Mouse (Mus musculus): ENCODE results near the gene Ovca2. TPM values are rescaled to one million over a fixed set of nuclear protein-coding genes. Genes with fewer than 3 reads are reported as not detected.

Ovca2 gene
- total RNA-seq, 2 experiments from 2014 or later: 16.0 to 17.4 TPM

GRCm38 (mm10) chr11:75156416-75156815, 22.2 kb downstream of the Ovca2 start:
- no peak for DNase-seq (ENCODE audit: low spot score in 2 of 2)

- DNase-seq (ENCODE audit: low spot score in 2 of 2): no peak
Measured at GRCm38 (mm10) chr11:75155985-75156384, 22.6 kb downstream of the Ovca2 start.

DNA sequence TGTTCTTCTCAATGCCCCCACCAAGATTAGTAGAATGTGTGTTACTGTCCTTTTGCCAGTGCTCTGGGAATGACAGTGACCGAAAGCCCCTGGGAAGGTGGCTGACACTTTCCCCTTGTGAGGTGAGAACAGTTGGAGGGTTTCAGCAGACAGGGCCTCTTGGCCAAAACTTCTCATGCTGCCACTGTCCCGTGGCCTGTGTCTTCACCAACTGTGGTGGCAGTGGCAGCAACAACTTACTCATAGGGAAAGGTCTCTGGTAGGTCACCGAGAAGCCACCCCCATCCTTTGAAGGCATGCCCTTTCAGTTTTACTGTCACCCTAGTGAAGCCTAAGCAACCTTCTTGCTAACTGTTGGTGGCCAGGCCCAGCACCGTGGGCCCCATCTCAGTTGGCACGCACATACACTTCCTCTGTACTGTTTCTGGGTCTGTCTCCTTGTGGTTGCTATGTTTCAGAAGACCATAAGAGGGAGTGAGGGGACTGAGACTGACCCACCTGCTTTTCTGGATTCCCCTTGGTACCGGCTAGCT, 24.5 kb downstream of the Ovca2 start:
- no peak for DNase-seq (ENCODE audit: low spot score in 2 of 2)

GRCm38 (mm10) chr11:75152603-75153557, 25.8 kb downstream of the Ovca2 start:
- DNase-seq (ENCODE audit: low spot score in 2 of 2): no peak

- DNase-seq (ENCODE audit: low spot score in 2 of 2): no peak
Measured at GRCm38 (mm10) chr11:75150346-75150745, 28.3 kb downstream of the Ovca2 start.

GRCm38 (mm10) chr11:75148332-75149035, 30.2 kb downstream of the Ovca2 start:
- DNase-seq (ENCODE audit: low spot score in 2 of 2): no peak

DNA sequence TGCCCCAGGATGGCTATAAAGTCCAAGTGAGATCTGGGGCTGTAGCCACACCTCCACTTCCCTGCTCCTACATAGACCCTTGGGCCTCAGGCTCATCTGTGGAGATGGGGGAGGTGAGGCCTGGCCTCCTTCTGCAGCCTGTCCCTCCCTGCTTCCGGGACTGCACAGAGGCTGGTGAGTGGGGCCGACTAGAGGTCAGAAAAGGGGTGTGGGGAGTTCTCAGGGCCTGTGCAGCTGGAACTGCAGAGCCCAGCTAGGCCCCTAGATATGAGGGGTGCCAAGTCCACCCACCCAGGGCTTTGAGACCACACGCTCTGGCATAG, 30.8 kb downstream of the Ovca2 start:
- no peak for DNase-seq (ENCODE audit: low spot score in 2 of 2)

DNA sequence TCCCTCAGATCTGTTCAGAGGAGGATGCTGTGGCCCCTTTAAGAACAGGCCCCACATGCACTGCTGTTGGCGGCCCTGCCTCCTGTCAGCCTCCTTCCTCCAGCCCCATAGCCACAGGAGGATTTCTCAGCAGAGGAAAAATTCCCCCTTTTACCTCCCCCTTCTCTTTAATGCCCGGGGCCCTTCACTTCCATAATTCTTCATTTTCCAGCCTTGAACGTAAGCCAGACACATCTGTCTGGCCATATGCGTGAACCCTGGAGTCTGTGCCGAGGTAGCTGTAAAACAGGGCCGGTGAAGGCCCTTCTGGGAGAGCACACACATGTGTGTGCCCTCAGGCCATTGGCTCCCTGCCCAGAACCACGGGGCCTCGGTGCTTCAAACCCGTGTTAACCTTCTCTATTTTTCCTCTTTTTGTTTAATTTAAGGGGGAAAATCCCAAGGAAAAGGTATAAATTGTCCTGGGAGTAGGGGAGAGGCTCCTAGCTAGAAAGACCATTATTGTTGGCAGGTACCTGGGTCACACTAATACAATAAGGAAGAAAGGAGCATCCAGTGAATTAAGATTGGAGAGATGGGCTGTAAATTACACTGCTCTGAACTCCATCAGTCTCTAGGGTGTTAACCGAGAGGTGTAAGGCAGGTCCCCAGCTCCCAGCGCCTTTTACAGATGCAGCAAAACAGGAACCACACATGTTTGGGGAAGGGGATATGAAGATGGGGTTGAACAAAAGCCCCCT, 31.4 kb downstream of the Ovca2 start:
- no peak for DNase-seq (ENCODE audit: low spot score in 2 of 2)

- DNase-seq (ENCODE audit: low spot score in 2 of 2): no peak
Measured at GRCm38 (mm10) chr11:75145841-75146240, 32.8 kb downstream of the Ovca2 start.

DNA sequence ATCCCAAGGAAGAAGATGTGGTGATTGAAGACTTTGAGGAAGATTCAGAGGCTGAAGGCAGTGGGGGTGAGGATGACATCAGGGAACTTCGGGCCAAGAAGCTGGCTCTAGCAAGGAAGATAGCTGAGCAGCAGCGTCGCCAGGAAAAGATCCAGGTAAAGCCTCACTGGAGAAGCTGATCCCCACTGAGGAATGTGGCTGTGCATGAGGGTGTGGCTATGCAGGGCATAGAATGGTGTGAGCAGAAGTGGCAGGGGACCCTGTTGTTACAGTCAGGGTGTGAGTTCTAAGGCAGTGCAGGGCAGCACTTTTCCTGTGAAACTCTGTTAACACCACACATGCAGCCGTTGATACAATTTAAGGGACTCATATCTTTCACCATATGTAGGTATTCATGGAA, 35.9 kb downstream of the Ovca2 start:
- DNase-seq (ENCODE audit: low spot score in 2 of 2): no peak

- DNase-seq (ENCODE audit: low spot score in 2 of 2): no peak
Measured at GRCm38 (mm10) chr11:75141913-75142312, 36.7 kb downstream of the Ovca2 start.

DNA sequence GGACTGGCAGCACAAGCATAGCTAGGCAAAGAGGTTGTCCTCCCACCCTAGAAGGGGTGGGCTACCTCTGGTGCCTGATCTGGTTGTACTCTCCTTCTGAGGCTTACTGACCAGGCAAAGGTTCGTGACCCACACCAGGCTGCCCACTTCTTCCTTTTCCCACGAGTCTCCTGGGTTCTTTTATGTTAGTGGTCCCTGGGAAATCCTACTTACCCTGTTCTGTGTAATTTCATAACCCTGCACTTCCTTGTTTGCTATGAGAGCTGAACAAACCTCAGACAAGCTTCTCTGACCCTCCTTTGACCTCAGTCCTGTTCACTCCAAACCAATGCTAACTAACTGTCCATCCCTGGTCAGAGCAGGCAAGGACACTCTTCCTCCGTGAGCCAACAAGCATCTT, 37.6 kb downstream of the Ovca2 start:
- DNase-seq (ENCODE audit: low spot score in 2 of 2): no peak

GRCm38 (mm10) chr11:75140431-75140830, 38.2 kb downstream of the Ovca2 start:
- no peak for DNase-seq (ENCODE audit: low spot score in 2 of 2)

- no peak for DNase-seq (ENCODE audit: low spot score in 2 of 2)
Measured at GRCm38 (mm10) chr11:75139122-75139963, 39.3 kb downstream of the Ovca2 start.

DNA sequence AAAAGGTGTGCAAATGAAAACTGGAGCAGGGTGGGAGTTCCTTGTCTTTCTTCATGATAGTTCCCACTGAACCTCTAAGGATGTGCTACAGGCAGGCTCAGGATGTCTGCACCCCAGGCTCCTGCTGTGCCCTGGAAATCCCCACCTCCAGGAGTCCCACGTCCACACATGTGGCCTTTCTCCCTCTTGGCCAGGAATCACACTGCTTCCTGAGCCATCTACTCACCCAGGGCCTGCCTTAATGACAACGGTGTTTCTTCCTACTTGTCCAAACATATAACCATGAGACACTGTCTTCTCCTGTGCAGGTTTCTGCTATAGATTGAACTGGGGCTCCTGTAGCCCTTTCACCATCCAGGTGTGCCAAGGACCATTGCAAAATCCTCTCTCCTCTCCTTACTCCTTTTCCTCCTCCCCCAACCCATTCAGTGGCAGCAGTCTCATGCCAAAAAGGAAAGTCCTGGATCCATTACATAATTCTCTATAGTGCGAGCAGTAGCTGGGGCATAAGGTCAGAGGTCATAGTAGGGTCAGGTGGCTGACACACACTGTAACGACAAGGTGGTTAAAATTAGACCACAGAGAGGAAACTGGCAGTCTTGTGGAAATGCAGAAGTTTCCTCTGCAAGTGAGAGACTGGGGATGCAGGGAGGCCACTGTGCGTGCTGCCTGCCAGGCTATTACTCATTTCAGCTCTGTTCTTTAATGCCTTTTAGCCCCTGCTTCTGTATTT, 41.8 kb downstream of the Ovca2 start:
- DNase-seq (ENCODE audit: low spot score in 2 of 2): no peak

GRCm38 (mm10) chr11:75135358-75135757, 43.3 kb downstream of the Ovca2 start:
- DNase-seq (ENCODE audit: low spot score in 2 of 2): no peak

GRCm38 (mm10) chr11:75134485-75135068, 44.1 kb downstream of the Ovca2 start:
- no peak for DNase-seq (ENCODE audit: low spot score in 2 of 2)

DNA sequence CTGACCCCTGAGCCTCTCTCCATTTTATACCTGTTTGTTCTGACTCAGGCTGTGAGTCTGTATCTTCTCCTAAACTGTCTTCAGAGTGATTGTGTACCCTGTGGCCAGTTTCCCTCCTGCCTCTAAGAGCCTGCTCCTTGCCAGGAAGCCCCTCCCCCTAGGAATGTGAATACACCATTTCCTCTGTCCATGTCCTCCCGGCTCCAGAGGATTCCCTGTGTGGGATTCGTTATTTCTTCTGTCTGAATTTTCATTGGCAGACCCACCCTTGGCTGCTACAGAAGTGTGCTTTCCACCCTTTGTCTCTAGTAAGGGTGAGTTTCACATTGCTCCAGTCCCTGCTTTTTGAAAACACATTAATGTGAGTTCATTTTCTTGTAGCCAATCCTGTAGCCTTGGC, 44.7 kb downstream of the Ovca2 start:
- no peak for DNase-seq (ENCODE audit: low spot score in 2 of 2)

- DNase-seq (ENCODE audit: low spot score in 2 of 2): no peak
Measured at GRCm38 (mm10) chr11:75133391-75133790, 45.2 kb downstream of the Ovca2 start.

- DNase-seq (ENCODE audit: low spot score in 2 of 2): no peak
Measured at GRCm38 (mm10) chr11:75132278-75132677, 46.4 kb downstream of the Ovca2 start.

All from adrenal gland, postnatal 4 days (tissue).